Mouse (Mus musculus): Measurements from ENCODE around the gene Zbtb2. TPM values are rescaled to one million over a fixed set of nuclear protein-coding genes. Genes with fewer than 3 reads are reported as not detected.
"Not testable (repeated sequence)": the region's sequence is repeated elsewhere in the genome, so short reads cannot be mapped to it uniquely, and the experiment has no call there.

Zbtb2 gene
- polyA plus RNA-seq (2012; rRNA removed) (2.9 and 3.1 TPM in 2 replicates), polyA plus RNA-seq (2014; fragmentation: Nextera tagmentation; extraction: Ambion mirVana) (3.0 and 4.7 TPM in 2 replicates)

- ATAC-seq (ENCODE audit: insufficient read depth) (peak; percentile 1; the same call in 1 of the 2 replicates), DNase-seq (ENCODE audit: low read depth in 3 of 3, low spot score in 3 of 3) (peak in 2 of 3 experiments; percentile 50 to 55)
- Histone ChIP-seq H3K4me2 (ENCODE audit: low read depth) (peak within 1 kb of the TSS; percentile 86), H3K4me1 (replicated peaks; ENCODE audit: control insufficient read depth in 2 of 2, insufficient read depth in 2 of 2, low read length in 1 of 2) (peaks cover 26 to 41% of the 10 kb centered on the region in 2 experiments), H3K4me3 (ENCODE audit: insufficient read depth in 1 of 2, low read depth in 2 of 2, low read length in 2 of 2) (peak within 1 kb of the TSS; percentile 89 to 96), H3K9me3 (ENCODE audit: control insufficient read depth, low read length) (no peaks in the 10 kb centered on the region), H3K9ac (replicated peaks) (peak within 1 kb of the TSS; percentile 88), H3K36me3 (replicated peaks; ENCODE audit: control insufficient read depth, insufficient read depth, low read depth) (no peaks in the 10 kb centered on the region), H3K27me3 (ENCODE audit: control insufficient read depth, insufficient read depth, low read length) (no peaks in the 10 kb centered on the region), H3K27ac (peak within 1 kb of the TSS; percentile 92)
- no peak for TF ChIP-seq EP300 (IDR thresholded peaks at IDR 0.05; ENCODE audit: low read depth)
- no peak for TF ChIP-seq CTCF (IDR thresholded peaks at IDR 0.05; ENCODE audit: low read depth)
- WGBS (ENCODE audit: insufficient replicate concordance): under 1% methylated on average over 81 of the region's 87 CpGs
Observed at GRCm38 (mm10) chr10:4387701-4388383, at the start of gene Zbtb2. Gene Zbtb2 (minus strand): TSS chr10:4388108.

DNA sequence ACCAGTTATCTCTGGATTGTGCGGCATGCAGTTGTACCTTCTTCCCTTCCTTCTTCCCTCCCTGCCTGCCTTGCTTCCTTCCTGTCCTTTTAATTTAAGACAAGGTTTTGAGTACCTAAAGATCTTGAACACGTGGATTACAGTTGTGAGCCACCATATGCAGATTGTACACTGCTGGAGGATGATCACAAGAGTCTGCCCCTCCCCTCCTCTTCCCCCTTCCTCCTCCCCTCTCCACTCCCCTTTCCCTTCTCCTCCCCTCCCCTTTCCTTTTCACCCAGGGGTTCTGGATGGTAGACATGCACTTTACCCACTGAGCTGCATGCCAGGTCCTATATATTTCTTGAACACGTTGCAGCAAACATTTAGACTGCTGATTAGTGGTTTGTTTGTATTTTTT is 47.5 kb upstream of the Zbtb2 start:
- H3K36me3 ChIP-seq (replicated peaks; ENCODE audit: control insufficient read depth, insufficient read depth, low read depth): peaks cover 14% of the 10 kb centered on the region
- H3K9me3 ChIP-seq (ENCODE audit: control insufficient read depth, low read length): no peaks in the 10 kb centered on the region
- H3K9ac ChIP-seq (replicated peaks): no peak overlapping the region
- H3K27me3 ChIP-seq (ENCODE audit: control insufficient read depth, insufficient read depth, low read length): no peaks in the 10 kb centered on the region
- 59% methylated on average over 3 of the region's 3 CpGs for WGBS (ENCODE audit: insufficient replicate concordance)
- DNase-seq (ENCODE audit: low read depth in 3 of 3, low spot score in 3 of 3) (no peak), ATAC-seq (ENCODE audit: insufficient read depth) (no peak)
- H3K4me1 ChIP-seq (replicated peaks; ENCODE audit: control insufficient read depth in 2 of 2, insufficient read depth in 2 of 2, low read length in 1 of 2): peaks cover 10 to 12% of the 10 kb centered on the region in 2 experiments
- TF ChIP-seq EP300 (IDR thresholded peaks at IDR 0.05; ENCODE audit: low read depth): no peak
- no peak overlapping the region for H3K27ac ChIP-seq
- no peak overlapping the region for H3K4me2 ChIP-seq (ENCODE audit: low read depth)
- H3K4me3 ChIP-seq (ENCODE audit: insufficient read depth in 1 of 2, low read depth in 2 of 2, low read length in 2 of 2): no peak overlapping the region

DNA sequence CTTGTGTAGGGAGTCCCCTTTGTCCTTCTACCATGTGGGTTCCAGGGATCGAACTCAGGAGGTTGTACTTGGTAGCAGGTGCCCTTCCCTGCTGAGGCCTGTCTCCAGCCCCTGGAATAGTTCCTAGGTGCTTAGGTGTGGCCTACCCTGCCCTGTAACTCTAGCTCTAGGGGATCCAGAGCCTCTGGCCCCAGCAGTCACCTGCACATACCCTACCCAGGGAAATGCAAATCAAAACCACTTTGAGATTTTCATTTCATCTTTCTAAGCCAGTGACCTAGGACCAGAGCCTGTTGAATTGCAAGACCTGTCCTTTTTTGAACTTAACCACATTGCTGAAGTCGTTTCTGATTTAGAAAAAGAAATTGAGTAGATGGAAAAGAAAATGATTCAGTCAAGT is 46.0 kb upstream of the Zbtb2 start:
- not testable (repeated sequence) for H3K27me3 ChIP-seq (ENCODE audit: control insufficient read depth, insufficient read depth, low read length); H3K27ac ChIP-seq; H3K36me3 ChIP-seq (replicated peaks; ENCODE audit: control insufficient read depth, insufficient read depth, low read depth); H3K9me3 ChIP-seq (ENCODE audit: control insufficient read depth, low read length); DNase-seq (ENCODE audit: low read depth in 3 of 3, low spot score in 3 of 3); ATAC-seq (ENCODE audit: insufficient read depth)
- 71% methylated on average over 2 of the region's 2 CpGs for WGBS (ENCODE audit: insufficient replicate concordance)
- H3K9ac ChIP-seq (replicated peaks): peak overlapping the region; percentile 86
- peaks cover 10 to 19% of the 10 kb centered on the region in 2 experiments for H3K4me1 ChIP-seq (replicated peaks; ENCODE audit: control insufficient read depth in 2 of 2, insufficient read depth in 2 of 2, low read length in 1 of 2)
- H3K4me2 ChIP-seq (ENCODE audit: low read depth): peak overlapping the region; percentile 74
- peak overlapping the region; percentile 84 to 100; a peak in 3 of 4 replicates for H3K4me3 ChIP-seq (ENCODE audit: insufficient read depth in 1 of 2, low read depth in 2 of 2, low read length in 2 of 2)

- peaks cover 10 to 19% of the 10 kb centered on the region in 2 experiments for H3K4me1 ChIP-seq (replicated peaks; ENCODE audit: control insufficient read depth in 2 of 2, insufficient read depth in 2 of 2, low read length in 1 of 2)
- DNase-seq (ENCODE audit: low read depth in 3 of 3, low spot score in 3 of 3): peak in 1 of 3 experiments; percentile 32
- peak overlapping the region; percentile 86 for H3K9ac ChIP-seq (replicated peaks)
- peak; percentile 17; the same call in 1 of the 2 replicates for TF ChIP-seq CTCF (IDR thresholded peaks at IDR 0.05; ENCODE audit: low read depth)
- no peak for TF ChIP-seq EP300 (IDR thresholded peaks at IDR 0.05; ENCODE audit: low read depth)
- peaks cover 3% of the 10 kb centered on the region for H3K36me3 ChIP-seq (replicated peaks; ENCODE audit: control insufficient read depth, insufficient read depth, low read depth)
- ATAC-seq (ENCODE audit: insufficient read depth): no peak
- H3K4me2 ChIP-seq (ENCODE audit: low read depth): peak overlapping the region; percentile 74
- 5% methylated on average over 19 of the region's 19 CpGs for WGBS (ENCODE audit: insufficient replicate concordance)
- H3K4me3 ChIP-seq (ENCODE audit: insufficient read depth in 1 of 2, low read depth in 2 of 2, low read length in 2 of 2): peak overlapping the region; percentile 84 to 100
- no peaks in the 10 kb centered on the region for H3K9me3 ChIP-seq (ENCODE audit: control insufficient read depth, low read length)
- H3K27ac ChIP-seq: peak overlapping the region; percentile 85
- no peaks in the 10 kb centered on the region for H3K27me3 ChIP-seq (ENCODE audit: control insufficient read depth, insufficient read depth, low read length)
Observed at GRCm38 (mm10) chr10:4432996-4433755, 45.3 kb upstream of the Zbtb2 start.
